Mouse (Mus musculus) midbrain, embryonic 16.5 days (tissue): Measurements from ENCODE around the gene Spa17. TPM values are rescaled to one million over a fixed set of nuclear protein-coding genes. Genes with fewer than 3 reads are reported as not detected.

Source experiments
- ATAC-seq: fragments of 200-750 bp; cut with Nextera tagmentation; 2 replicates; pipeline ENCODE4 v1.8.0; 2017; ENCODE audit warnings: moderate TSS enrichment
- H3K27ac ChIP-seq: fragments of 300-500 bp; sonication (generic); 2 replicates; pipeline ENCODE4 v1.5.1; 2014; ENCODE audit warnings: mild to moderate bottlenecking, low read length, mixed read lengths
- H3K27me3 ChIP-seq: fragments of 300-500 bp; sonication (generic); 2 replicates; pipeline ENCODE4 v1.6.1; 2014; ENCODE audit warnings: low read depth, low read length, mixed read lengths; ENCODE audit not compliant: control insufficient read depth, insufficient read depth
- H3K36me3 ChIP-seq: fragments of 300-500 bp; sonication (generic); 2 replicates; pipeline ENCODE4 v1.6.1; 2014; ENCODE audit warnings: mild to moderate bottlenecking, low read length, moderate library complexity, mixed read lengths; ENCODE audit not compliant: control insufficient read depth, insufficient read depth
- H3K4me1 ChIP-seq: fragments of 300-500 bp; sonication (generic); 2 replicates; pipeline ENCODE4 v1.6.1; 2014; ENCODE audit warnings: mild to moderate bottlenecking, low read length, mixed read lengths; ENCODE audit not compliant: control insufficient read depth, insufficient read depth
- H3K4me2 ChIP-seq: fragments of 300-500 bp; sonication (generic); 2 replicates; pipeline ENCODE4 v1.6.1; 2014; ENCODE audit warnings: mild to moderate bottlenecking, low read length, mixed read lengths
- H3K4me3 ChIP-seq: fragments of 300-500 bp; sonication (generic); 2 replicates; pipeline ENCODE4 v1.5.1; 2014; ENCODE audit warnings: low read depth, mild to moderate bottlenecking, low read length, moderate library complexity, mixed read lengths
- H3K9ac ChIP-seq: fragments of 300-500 bp; sonication (generic); 2 replicates; pipeline ENCODE4 v1.6.1; 2014; ENCODE audit warnings: low read depth, low read length, mixed read lengths
- H3K9me3 ChIP-seq: fragments of 300-500 bp; sonication (generic); replicated peaks from 2 replicates; pipeline ENCODE4 v1.6.1; 2014; ENCODE audit warnings: mild to moderate bottlenecking, low read length, mixed read lengths; ENCODE audit not compliant: control insufficient read depth, poor library complexity, severe bottlenecking
- WGBS: fragments of 180-500 bp; shearing (Covaris S2); extraction: QIAGEN DNeasy Blood & Tissue Kit; methylation state at CpG from one replicate; pipeline ENCODE4 v1.1.7; 2014; 5-methylcytosine and 5-hydroxymethylcytosine counted together
- polyA plus RNA-seq: library from polyadenylated mRNA; unstranded; fragments of >200 nt; fragmentation: Nextera tagmentation; extraction: Ambion mirVana; gene quantifications from 2 replicates; pipeline ENCODE4 v1.2.1, GENCODE M21; 2015

The Spa17 gene
- 9.0 and 11.1 TPM in 2 replicates for polyA plus RNA-seq

DNA sequence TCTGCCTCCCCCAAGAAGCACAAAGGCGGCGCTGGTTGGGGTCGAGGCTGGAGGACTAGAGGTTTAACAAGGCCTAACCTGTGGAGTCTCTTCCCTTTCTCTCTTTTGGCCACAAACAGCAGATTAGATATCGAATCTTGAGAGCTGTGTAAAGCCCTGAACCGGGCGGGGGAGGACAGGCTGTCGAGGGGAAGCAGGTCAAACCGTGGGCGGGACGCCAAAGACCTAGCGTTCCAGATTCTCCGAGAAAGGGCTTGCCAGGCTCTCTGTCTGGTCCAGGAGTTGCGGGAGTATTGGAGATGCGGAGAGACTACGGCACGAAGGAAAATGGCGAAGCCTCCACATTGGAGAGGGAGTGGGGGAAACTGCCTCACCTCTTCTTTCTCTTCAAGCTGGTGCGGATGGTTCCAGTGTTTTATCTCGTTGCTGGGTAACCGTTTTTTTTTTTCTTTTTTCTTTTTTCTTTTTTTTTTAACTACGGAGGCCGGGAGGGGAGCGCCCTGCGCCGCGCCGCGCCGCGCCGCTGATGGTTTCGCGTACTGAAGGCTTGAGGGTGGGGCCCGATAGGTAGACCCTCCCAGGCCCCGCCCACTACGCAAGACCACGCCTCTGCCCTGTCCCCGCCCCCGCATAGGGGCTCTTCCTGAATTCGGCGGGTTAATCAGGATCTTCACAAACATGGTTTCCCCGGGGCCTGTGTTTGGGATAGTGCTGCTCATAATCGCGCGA, at the start of gene Spa17:
Gene Spa17 (minus strand): TSS at position 541 of the 729 bp plus-strand sequence.
- ATAC-seq = peak; percentile 95
- Histone ChIP-seq H3K4me2 (peak within 1 kb of the TSS; percentile 84), H3K4me3 (peak within 1 kb of the TSS; percentile 67), H3K27ac (peak within 1 kb of the TSS; percentile 93), H3K4me1 (peaks cover 5% of the 10 kb centered on the region), H3K27me3 (no peaks in the 10 kb centered on the region; the same call in 1 of the 2 replicates), H3K36me3 (no peaks in the 10 kb centered on the region), H3K9me3 (no peaks in the 10 kb centered on the region), H3K9ac (peak within 1 kb of the TSS; percentile 86)
- WGBS = under 1% methylated on average over 45 of the region's 45 CpGs

DNA sequence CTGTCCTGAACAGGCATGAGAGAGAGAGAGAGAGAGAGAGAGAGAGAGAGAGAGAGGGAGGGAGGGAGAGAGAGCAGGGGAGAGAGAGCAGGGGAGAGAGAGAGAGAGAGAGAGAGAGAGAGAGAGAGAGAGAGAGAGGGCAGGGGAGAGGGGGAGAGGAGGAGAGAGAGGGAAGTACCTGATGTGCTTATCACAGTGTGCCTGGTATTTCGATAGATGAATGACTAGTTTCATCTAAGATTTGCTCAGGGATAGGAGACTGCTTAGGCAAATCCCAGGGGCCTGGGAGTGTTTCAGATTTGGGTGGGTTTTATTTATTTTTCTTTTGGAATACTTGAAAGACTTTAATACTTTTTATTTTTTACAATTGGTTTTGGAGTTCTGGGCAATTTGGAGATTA, 49.7 kb upstream of the Spa17 start:
- H3K4me3 ChIP-seq = no peak overlapping the region
- H3K4me1 ChIP-seq = no peaks in the 10 kb centered on the region
- 86% methylated on average over 1 of the region's 1 CpGs for WGBS
- no peaks in the 10 kb centered on the region for H3K36me3 ChIP-seq
- no peak overlapping the region for H3K27ac ChIP-seq
- no peaks in the 10 kb centered on the region for H3K9me3 ChIP-seq
- no peak for ATAC-seq
- no peak overlapping the region for H3K9ac ChIP-seq
- no peaks in the 10 kb centered on the region for H3K27me3 ChIP-seq
- no peak overlapping the region for H3K4me2 ChIP-seq

GRCm38 (mm10) chr9:37659413-37659812, 45.9 kb upstream of the Spa17 start:
- no peaks in the 10 kb centered on the region for H3K36me3 ChIP-seq
- H3K4me1 ChIP-seq = peaks cover 15% of the 10 kb centered on the region
- no peak overlapping the region for H3K4me2 ChIP-seq
- WGBS = 87% methylated on average over 6 of the region's 6 CpGs
- no peaks in the 10 kb centered on the region for H3K27me3 ChIP-seq
- H3K9me3 ChIP-seq = no peaks in the 10 kb centered on the region
- no peak overlapping the region for H3K27ac ChIP-seq
- no peak for ATAC-seq
- no peak overlapping the region for H3K9ac ChIP-seq
- no peak overlapping the region for H3K4me3 ChIP-seq

- Histone ChIP-seq H3K9me3 (no peaks in the 10 kb centered on the region), H3K27ac (peak within 1 kb of the TSS; percentile 57), H3K4me3 (peak within 1 kb of the TSS; percentile 74), H3K9ac (peak within 1 kb of the TSS; percentile 80), H3K4me2 (peak within 1 kb of the TSS; percentile 66), H3K4me1 (peaks cover 15% of the 10 kb centered on the region), H3K27me3 (no peaks in the 10 kb centered on the region), H3K36me3 (peaks cover 15% of the 10 kb centered on the region)
- peak; percentile 96 for ATAC-seq
- WGBS = under 1% methylated on average over 36 of the region's 36 CpGs
Observed at GRCm38 (mm10) chr9:37656931-37657481, 43.5 kb upstream of the Spa17 start, which contains the start of gene Tbrg1. TSS of gene Tbrg1 (minus strand) at chr9:37657312.

DNA sequence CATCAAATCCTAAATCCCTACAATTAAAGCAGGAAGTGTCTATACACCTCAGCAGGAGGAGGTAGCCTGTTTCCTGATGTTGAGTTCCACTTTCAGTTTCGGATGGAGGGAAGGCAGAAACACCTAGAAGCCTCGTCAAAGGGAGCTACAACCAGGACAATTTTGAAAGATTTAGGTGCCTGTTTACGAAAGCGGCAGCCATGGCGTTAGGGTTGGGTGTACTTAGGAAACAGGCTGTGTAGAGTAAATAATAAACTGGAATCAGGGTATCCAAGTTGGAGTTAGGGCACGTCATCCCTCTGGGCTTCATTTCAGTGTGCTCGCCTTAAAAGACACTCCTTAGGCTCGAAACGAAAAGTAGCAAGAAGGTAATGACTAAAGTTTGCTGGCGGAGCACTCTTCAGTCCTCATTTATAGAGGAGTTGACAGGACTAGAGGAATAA, 42.9 kb upstream of the Spa17 start:
- H3K4me3 ChIP-seq = peak overlapping the region; percentile 74
- peak; percentile 44; the same call in 1 of the 2 replicates for ATAC-seq
- peak overlapping the region; percentile 80 for H3K9ac ChIP-seq
- peaks cover 15% of the 10 kb centered on the region for H3K4me1 ChIP-seq
- no peaks in the 10 kb centered on the region for H3K9me3 ChIP-seq
- WGBS = 1% methylated on average over 10 of the region's 10 CpGs
- H3K27me3 ChIP-seq = no peaks in the 10 kb centered on the region
- H3K4me2 ChIP-seq = peak overlapping the region; percentile 66
- H3K36me3 ChIP-seq = peaks cover 15% of the 10 kb centered on the region
- peak overlapping the region; percentile 57 for H3K27ac ChIP-seq

DNA sequence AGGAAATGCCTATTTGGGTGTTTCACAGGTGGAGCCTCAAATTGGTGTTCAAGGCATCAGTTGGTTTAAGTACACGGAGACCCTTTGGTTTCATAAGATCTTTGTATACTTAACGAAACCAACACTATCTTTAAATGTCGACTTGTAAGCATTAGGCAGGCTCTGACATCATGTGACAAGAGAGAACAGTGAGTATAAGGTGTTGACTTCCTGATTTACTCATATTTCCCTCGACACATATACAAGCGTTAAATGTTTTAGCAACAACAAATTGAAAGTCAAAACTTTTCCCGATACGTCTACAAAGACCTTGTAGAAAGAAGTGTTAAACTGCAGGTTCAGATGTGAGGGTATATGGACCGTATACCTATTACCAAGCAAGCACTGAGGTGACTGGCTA, 42.4 kb upstream of the Spa17 start:
- peak overlapping the region; percentile 66 for H3K4me2 ChIP-seq
- peaks cover 15% of the 10 kb centered on the region for H3K4me1 ChIP-seq
- no peaks in the 10 kb centered on the region for H3K9me3 ChIP-seq
- no peak overlapping the region for H3K9ac ChIP-seq
- H3K36me3 ChIP-seq = peaks cover 19% of the 10 kb centered on the region
- no peak for ATAC-seq
- H3K27me3 ChIP-seq = no peaks in the 10 kb centered on the region
- 75% methylated on average over 8 of the region's 8 CpGs for WGBS
- no peak overlapping the region for H3K27ac ChIP-seq
- H3K4me3 ChIP-seq = peak overlapping the region; percentile 74

DNA sequence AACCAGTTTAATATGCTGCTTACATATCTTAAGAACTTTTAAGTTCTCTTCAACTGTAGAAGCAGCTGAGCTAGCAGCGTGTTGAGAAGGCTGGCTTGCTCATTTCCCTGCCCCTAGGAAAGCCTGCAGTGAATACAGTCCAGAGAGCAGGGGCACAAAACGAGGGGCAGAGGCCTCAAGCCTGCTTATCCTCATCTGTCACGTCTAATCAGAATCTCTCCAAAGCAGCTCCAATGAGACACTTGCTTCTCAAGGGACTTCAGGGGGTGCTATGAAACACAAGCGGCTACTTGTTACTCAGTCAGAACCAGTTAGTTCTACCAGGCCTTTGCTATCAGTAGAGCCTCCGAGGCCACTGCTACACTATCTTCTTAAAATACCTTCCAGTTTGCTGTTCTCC, 40.3 kb upstream of the Spa17 start:
- H3K27me3 ChIP-seq = no peaks in the 10 kb centered on the region
- no peak overlapping the region for H3K9ac ChIP-seq
- H3K36me3 ChIP-seq = peaks cover 31% of the 10 kb centered on the region
- H3K9me3 ChIP-seq = no peaks in the 10 kb centered on the region
- 81% methylated on average over 5 of the region's 5 CpGs for WGBS
- H3K4me1 ChIP-seq = peaks cover 15% of the 10 kb centered on the region
- H3K27ac ChIP-seq = no peak overlapping the region
- H3K4me3 ChIP-seq = no peak overlapping the region
- no peak overlapping the region for H3K4me2 ChIP-seq
- ATAC-seq = no peak

DNA sequence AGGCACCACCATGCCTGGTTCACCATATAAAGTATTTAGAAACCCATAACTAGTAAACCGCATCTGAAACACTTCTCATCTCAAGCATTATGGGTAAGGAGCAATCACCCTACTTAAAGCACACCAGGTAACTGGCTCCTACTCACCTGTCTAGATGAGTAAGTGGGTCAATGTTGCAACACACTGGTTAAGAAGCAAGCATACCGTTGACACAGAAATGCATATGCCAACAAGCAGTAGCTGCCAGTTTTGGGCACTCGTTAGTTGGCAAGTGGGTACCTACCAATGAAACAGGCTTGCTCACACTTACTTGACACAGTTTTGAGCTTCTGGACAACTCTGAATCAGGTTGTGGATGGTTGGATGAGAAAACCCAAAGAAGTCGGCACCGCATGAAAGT, 37.1 kb upstream of the Spa17 start:
- no peak overlapping the region for H3K27ac ChIP-seq
- no peak overlapping the region for H3K9ac ChIP-seq
- ATAC-seq = no peak
- H3K4me1 ChIP-seq = peaks cover 4% of the 10 kb centered on the region; the same call in 1 of the 2 replicates
- H3K9me3 ChIP-seq = no peaks in the 10 kb centered on the region
- H3K4me2 ChIP-seq = no peak overlapping the region
- no peaks in the 10 kb centered on the region for H3K27me3 ChIP-seq
- no peak overlapping the region for H3K4me3 ChIP-seq
- H3K36me3 ChIP-seq = peaks cover 33% of the 10 kb centered on the region
- WGBS = 95% methylated on average over 5 of the region's 5 CpGs

DNA sequence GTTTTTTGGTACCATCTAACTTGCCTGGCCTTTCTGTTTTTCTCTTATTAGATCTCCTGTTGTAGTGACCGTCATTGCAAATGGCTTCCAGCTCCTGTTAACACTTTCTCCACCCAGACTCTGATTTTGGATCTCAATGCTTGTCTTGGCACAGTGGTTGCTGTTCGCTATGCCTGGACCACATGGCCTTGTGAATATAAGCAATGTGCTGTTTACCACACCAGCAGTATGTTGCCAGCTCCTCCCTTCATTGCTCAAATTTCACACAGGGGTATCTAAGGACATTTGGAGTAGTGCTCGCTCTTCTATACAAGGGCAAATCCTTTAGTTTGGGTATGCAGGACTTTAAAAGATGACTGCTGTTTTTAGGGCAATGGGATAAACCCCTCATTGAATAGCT, 32.7 kb upstream of the Spa17 start:
- Histone ChIP-seq H3K9ac (no peak overlapping the region), H3K4me3 (no peak overlapping the region), H3K27me3 (no peaks in the 10 kb centered on the region), H3K9me3 (no peaks in the 10 kb centered on the region), H3K4me2 (no peak overlapping the region), H3K4me1 (no peaks in the 10 kb centered on the region), H3K36me3 (peaks cover 16% of the 10 kb centered on the region), H3K27ac (no peak overlapping the region)
- WGBS = 92% methylated on average over 3 of the region's 3 CpGs
- no peak for ATAC-seq
